Mouse (Mus musculus) hindbrain, embryonic 12.5 days (tissue): ENCODE results near the gene Fzr1. TPM values are rescaled to one million over a fixed set of nuclear protein-coding genes. Genes with fewer than 3 reads are reported as not detected.

Source experiments
- ATAC-seq: fragments of 200-750 bp; cut with Nextera tagmentation; 2 replicates; pipeline ENCODE4 v1.8.0; 2017; ENCODE audit warnings: moderate TSS enrichment; ENCODE audit not compliant: low FRiP score
- H3K27ac ChIP-seq: fragments of 300-500 bp; sonication (generic); 2 replicates; pipeline ENCODE4 v1.5.1; 2016; ENCODE audit warnings: mild to moderate bottlenecking
- H3K27me3 ChIP-seq: fragments of 300-500 bp; sonication (generic); 2 replicates; pipeline ENCODE4 v1.6.1; 2016; ENCODE audit warnings: mild to moderate bottlenecking
- H3K36me3 ChIP-seq: fragments of 300-500 bp; sonication (generic); 2 replicates; pipeline ENCODE4 v1.6.1; 2016; ENCODE audit warnings: mild to moderate bottlenecking
- H3K4me1 ChIP-seq: fragments of 300-500 bp; sonication (generic); 2 replicates; pipeline ENCODE4 v1.6.1; 2016
- H3K4me2 ChIP-seq: fragments of 300-500 bp; sonication (generic); replicated peaks from 2 replicates; pipeline ENCODE4 v1.6.1; 2016; ENCODE audit warnings: mild to moderate bottlenecking
- H3K4me3 ChIP-seq: fragments of 300-500 bp; sonication (generic); 2 replicates; pipeline ENCODE4 v1.5.1; 2016; ENCODE audit warnings: mild to moderate bottlenecking
- H3K9ac ChIP-seq: fragments of 300-500 bp; sonication (generic); 2 replicates; pipeline ENCODE4 v1.6.1; 2016; ENCODE audit warnings: mild to moderate bottlenecking, moderate library complexity
- H3K9me3 ChIP-seq: fragments of 300-500 bp; sonication (generic); replicated peaks from 2 replicates; pipeline ENCODE4 v1.6.1; 2016; ENCODE audit warnings: mild to moderate bottlenecking
- WGBS: fragments of 180-500 bp; shearing (Covaris S2); methylation state at CpG from one replicate; pipeline ENCODE4 v1.1.7; 2016; 5-methylcytosine and 5-hydroxymethylcytosine counted together
- polyA plus RNA-seq: library from polyadenylated mRNA; unstranded; fragments of >200 nt; fragmentation: Nextera tagmentation; extraction: Ambion mirVana; gene quantifications from 2 replicates; pipeline ENCODE4 v1.2.1, GENCODE M21; 2016

Gene Fzr1
- 132 and 134 TPM in 2 replicates for polyA plus RNA-seq

DNA sequence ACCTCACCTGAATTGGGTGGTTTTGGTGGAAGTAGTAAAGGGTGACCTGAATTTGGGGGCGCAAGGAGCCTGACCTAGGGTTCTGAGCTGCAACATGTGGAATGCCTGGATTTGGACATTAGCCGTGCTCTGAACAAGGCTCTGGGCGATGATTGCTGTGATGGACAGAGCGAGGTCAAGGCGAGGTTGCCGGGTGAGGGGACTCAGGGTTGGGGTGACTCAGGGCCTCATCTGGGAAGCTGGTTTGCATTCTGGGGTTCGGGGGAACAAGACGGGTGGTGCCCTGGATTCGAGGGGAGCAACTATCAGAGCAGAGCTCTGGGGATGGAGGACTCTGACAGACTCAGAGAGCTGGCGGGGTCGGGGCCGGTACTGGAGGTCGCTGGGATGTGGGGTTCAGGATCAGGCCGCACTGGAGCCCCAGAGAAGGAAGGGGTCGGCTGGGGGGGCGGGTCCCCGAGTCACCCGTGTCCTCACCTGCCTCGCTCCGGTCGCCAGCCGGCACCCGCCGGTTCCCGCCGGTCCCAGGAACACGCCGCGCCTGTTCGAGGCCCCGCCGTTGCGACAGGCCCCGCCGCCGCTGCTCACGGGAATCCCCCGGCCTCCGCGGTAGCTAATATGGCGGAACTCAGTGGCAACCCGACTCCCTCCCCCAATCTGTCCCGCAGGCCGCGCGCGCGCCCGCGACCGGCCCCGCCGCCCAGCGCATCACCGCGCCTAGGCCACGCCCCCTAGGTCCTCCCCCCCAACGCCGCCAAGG is at the start of gene Fzr1:
Fzr1 (minus strand) TSS at position 724 of the 760 bp plus-strand sequence.
- ATAC-seq = peak; percentile 78
- no peaks in the 10 kb centered on the region for H3K9me3 ChIP-seq
- H3K4me1 ChIP-seq = peaks cover 29% of the 10 kb centered on the region
- H3K36me3 ChIP-seq = peaks cover 23% of the 10 kb centered on the region
- peak within 1 kb of the TSS; percentile 88 for H3K4me3 ChIP-seq
- peak within 1 kb of the TSS; percentile 85 for H3K27ac ChIP-seq
- peak within 1 kb of the TSS; percentile 82 for H3K4me2 ChIP-seq
- WGBS = under 1% methylated on average over 58 of the region's 59 CpGs
- no peaks in the 10 kb centered on the region for H3K27me3 ChIP-seq
- H3K9ac ChIP-seq = peak within 1 kb of the TSS; percentile 96

DNA sequence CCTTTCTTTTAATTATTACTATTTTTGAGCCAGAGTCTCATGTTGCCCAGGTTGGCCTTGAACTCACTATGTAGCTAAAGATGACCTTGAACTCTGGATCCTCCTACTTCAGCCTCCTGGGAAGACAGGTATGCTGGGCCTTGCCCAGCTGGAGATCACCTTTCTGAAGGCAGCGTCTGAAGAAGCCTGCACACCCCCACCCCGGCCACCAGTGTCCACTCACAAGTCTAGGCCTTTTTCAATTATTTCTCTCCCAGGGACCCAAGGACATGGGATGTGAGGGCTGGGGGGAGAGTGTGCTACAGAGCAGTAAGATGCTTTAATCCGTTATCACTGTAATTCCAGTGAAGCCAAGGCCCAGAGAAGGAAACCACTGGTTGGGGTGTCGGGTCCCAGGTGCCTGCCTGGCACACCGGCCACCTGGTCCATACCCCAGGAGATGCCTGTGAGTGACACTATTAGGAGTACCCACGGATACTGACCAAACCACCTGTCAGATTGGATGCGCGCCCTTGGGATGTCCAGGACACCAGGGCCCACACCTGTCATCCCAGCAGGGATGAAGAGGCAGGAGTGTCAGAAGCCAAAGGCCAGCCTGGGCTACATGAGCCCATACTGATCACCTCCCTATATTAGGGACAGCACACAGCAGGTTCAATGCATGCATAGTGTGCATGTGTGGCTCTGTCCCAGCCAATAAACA is 49.6 kb upstream of the Fzr1 start:
- Histone ChIP-seq H3K27ac (no peak overlapping the region), H3K36me3 (no peaks in the 10 kb centered on the region), H3K4me3 (no peak overlapping the region), H3K9ac (no peak overlapping the region), H3K9me3 (no peaks in the 10 kb centered on the region), H3K27me3 (peaks cover 66% of the 10 kb centered on the region), H3K4me2 (no peak overlapping the region), H3K4me1 (peaks cover 56% of the 10 kb centered on the region)
- WGBS = 76% methylated on average over 8 of the region's 8 CpGs
- ATAC-seq = no peak

DNA sequence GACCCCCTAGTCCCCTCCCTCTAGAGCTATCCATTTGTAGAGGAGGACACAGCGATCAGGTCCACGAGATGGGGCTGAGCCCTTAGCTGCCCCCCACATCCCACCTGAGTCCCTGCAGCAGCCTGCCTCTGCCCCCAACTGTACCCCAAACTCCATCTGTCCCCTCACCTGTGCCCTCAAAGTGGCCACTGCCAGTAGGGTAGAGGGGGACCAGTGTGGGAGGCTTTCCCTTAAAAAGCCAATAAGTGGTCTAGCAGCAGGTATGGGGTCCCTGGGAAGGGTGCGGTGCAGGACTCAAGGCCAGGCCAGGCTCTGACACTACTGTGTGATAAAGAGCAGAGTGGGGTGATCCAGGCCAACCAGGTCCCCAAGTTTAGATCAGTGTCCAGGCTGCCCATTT is 49.0 kb upstream of the Fzr1 start:
- no peak for ATAC-seq
- Histone ChIP-seq H3K9me3 (no peaks in the 10 kb centered on the region), H3K4me3 (peak overlapping the region; percentile 38), H3K9ac (peak overlapping the region; percentile 63), H3K36me3 (no peaks in the 10 kb centered on the region), H3K27ac (no peak overlapping the region), H3K27me3 (peaks cover 70% of the 10 kb centered on the region), H3K4me1 (peaks cover 51% of the 10 kb centered on the region), H3K4me2 (peak overlapping the region; percentile 67)
- WGBS = 24% methylated on average over 3 of the region's 3 CpGs

DNA sequence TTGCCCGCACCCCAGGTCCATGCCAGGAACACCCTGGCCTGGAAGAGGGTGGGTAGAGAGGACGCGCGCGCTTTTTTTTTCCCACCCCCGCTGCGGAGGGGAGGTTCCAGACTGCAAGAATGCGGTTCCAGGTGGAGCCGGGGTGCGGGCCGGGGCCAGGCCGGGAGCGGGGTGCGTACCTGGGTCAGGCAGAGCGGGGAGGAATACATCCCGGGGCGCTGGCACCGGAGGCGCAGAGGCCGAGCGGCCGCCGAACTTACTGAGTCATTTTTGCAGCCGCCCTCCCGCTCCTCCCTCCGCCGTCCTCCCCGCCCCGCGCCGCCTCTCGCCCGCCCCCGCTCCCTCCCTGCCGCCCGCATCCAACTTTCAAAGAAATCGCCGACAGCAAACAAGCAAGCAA is 48.6 kb upstream of the Fzr1 start:
- H3K4me3 ChIP-seq = peak overlapping the region; percentile 38
- under 1% methylated on average over 21 of the region's 38 CpGs for WGBS
- H3K36me3 ChIP-seq = no peaks in the 10 kb centered on the region
- peaks cover 51% of the 10 kb centered on the region for H3K4me1 ChIP-seq
- H3K9me3 ChIP-seq = no peaks in the 10 kb centered on the region
- peak overlapping the region; percentile 63 for H3K9ac ChIP-seq
- peaks cover 74% of the 10 kb centered on the region for H3K27me3 ChIP-seq
- ATAC-seq = no peak
- peak overlapping the region; percentile 67 for H3K4me2 ChIP-seq
- H3K27ac ChIP-seq = no peak overlapping the region

DNA sequence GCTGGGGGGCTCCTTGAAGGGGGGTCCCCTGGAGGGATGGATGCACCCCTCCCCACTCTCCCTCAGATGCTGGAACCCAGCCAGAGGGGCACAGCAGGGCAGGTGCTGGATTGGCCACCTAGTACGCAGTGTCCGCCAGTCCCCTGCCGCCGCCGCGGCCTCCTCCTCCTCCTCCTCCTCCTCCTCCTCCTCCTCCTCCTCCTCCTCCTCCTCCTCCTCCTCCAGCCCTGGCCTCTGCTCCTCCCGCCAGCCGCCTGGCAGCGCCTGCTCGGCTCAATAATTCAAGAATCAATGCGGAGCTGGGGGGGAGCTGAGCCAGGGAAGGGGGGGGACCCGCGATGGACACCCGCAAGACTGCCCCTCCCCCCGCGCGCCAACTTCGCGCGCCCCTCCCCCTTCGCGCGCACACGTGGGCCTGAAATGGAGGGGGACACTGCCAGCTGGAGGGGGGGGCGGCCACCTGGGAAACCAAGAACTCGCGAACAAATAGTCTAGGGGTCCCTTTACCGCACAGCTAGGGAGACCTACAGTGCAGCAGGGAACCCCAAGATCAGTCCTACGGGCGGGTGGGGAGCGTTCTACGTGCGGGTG is 47.9 kb upstream of the Fzr1 start:
- WGBS = 3% methylated on average over 20 of the region's 33 CpGs
- peak overlapping the region; percentile 63 for H3K9ac ChIP-seq
- H3K9me3 ChIP-seq = no peaks in the 10 kb centered on the region
- H3K4me3 ChIP-seq = peak overlapping the region; percentile 38
- peaks cover 46% of the 10 kb centered on the region for H3K4me1 ChIP-seq
- no peaks in the 10 kb centered on the region for H3K36me3 ChIP-seq
- peak overlapping the region; percentile 67 for H3K4me2 ChIP-seq
- peaks cover 69% of the 10 kb centered on the region for H3K27me3 ChIP-seq
- H3K27ac ChIP-seq = no peak overlapping the region
- no peak for ATAC-seq

DNA sequence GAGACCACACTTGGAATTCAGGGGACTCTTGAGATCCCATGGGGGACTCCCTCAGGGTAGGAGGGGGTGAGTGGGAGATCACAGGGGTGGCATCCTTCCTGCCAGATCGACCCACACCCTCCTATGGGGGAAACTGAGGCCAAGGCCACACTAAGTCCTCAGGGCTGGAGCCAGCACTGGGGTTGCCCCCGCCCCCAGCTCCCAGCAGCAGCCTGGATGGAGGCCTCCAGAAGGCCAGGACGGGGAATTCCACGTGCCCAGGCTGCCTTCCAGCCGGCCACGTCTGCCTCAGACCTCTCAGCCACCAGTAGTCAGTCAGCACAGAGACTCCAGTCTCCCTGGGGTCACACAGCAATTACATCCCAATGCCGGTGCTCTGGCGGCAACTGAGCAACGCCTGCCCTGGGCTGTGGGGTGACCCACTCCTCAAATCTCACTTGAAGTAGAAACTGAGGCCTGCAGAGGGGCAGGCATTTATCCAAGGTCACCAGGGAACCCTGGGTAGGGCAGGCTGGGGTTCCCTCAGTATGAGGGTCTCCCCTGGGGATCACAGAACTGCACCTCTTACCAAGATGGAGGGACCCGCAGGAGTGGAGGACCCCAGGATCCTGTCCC is 47.0 kb upstream of the Fzr1 start:
- Histone ChIP-seq H3K36me3 (no peaks in the 10 kb centered on the region), H3K27me3 (peaks cover 68% of the 10 kb centered on the region), H3K27ac (no peak overlapping the region), H3K9me3 (no peaks in the 10 kb centered on the region), H3K4me1 (peaks cover 44% of the 10 kb centered on the region), H3K4me2 (peak overlapping the region; percentile 21; the same call in 1 of the 2 replicates), H3K4me3 (0 out of 2 replicates have a peak overlapping the region, but pooled peaks have one; percentile 5), H3K9ac (peak overlapping the region; percentile 32; the same call in 1 of the 2 replicates)
- 27% methylated on average over 10 of the region's 10 CpGs for WGBS
- no peak for ATAC-seq

DNA sequence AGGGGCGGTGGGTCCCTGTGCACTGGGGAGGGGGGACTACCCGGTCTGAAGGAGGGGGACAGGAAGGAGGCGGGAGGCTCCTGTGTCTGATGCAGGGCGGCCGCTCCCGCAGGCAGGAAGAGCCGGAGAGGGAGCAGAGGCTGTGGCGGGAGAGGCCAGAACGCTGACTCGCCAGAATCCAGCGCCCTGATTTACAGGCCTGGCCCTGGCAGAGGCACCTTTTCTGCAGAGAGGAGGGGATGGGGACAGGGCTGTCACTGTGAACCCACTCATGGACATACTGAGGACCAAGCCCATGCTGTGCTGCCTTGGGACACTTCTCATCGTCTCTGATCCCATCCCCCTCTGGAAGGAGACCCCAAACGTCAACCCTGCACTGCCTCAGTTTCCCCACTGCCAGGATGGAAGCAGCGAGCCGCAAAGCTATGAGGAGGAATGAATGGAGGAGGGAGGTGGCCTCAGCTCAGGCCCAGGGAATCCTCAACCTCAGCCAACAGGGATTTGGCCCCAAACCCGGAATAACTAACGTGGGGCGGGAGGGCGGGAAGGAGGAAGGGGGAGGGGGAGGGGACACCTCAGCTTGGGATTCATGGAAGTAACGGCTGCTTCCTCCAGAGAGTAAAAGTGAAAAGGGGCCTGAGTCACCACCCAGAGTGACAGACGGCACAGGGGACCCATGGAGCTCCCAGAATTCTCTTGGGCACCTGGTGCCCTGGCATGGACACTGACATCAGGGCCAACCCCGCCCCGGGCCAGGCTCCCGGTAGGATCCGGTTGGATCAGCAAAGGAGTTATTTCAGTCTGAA is 46.1 kb upstream of the Fzr1 start:
- no peak overlapping the region for H3K27ac ChIP-seq
- no peak overlapping the region for H3K4me3 ChIP-seq
- H3K4me1 ChIP-seq = peaks cover 39% of the 10 kb centered on the region
- peak overlapping the region; percentile 21; the same call in 1 of the 2 replicates for H3K4me2 ChIP-seq
- WGBS = 6% methylated on average over 21 of the region's 25 CpGs
- ATAC-seq = no peak
- peak overlapping the region; percentile 36; the same call in 1 of the 2 replicates for H3K9ac ChIP-seq
- no peaks in the 10 kb centered on the region for H3K9me3 ChIP-seq
- peaks cover 5% of the 10 kb centered on the region for H3K36me3 ChIP-seq
- peaks cover 68% of the 10 kb centered on the region for H3K27me3 ChIP-seq

DNA sequence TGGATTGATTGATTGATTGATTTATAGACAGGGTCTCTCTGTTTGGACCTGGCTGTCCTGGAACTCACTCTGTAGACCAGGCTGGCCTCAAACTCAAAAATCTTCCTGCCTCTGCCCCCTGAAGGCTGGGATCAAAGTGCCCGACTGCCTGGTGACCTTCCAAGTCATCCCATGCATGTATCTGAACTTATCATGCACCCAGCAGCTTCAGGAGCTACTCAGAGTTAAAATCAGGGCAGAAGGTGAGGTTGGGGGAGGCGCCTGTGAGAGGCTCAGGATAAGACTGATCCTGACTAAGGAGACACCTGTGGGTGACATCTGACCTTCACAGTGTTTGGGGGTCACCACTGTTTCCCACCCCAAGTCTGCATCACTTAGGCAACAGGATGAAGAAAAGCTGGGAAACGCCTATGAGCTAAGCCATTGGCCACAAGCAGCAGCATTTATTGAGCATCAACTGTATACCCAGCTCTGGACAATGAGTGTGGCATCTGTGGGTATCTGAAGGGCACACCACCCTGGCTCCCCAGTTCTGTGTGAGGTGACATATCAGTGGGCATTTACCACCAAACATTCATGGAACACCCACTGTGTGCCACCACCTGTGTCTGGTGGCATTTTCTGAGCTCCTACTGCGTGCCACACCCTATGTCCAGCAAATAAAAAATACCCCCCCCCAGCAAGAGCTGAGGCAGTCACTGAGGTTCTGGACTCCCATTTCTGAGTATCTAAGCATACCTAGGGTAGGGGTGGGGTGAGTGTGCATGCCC is 45.3 kb upstream of the Fzr1 start:
- peaks cover 40% of the 10 kb centered on the region for H3K4me1 ChIP-seq
- H3K4me2 ChIP-seq = peak overlapping the region; percentile 21; the same call in 1 of the 2 replicates

DNA sequence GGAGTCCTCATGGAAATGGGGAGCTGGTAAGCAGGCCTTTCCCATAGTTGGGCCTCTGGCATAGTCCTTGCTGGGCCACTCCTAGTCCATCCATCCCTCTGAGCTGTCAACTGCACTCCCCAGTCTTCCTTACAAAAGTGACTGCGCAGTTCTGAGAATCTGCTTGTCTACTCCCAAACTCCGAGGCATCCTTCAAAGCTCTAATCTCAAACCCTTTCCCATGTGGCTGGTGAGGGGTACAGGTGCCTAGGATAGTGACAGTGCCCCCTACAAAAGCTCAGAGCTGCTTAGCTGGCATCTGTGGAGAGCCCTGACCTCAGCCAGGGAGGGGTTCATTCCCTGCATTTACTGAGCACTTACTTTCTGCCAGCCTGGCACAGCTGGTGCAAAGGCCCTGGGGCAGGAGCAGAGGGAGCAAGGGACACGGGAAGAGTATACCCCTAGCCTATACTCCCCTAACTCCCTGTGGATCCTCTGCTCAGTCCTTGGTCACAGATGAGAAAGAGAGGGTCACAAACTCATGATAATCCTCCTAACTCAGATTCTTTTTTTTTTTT is 44.4 kb upstream of the Fzr1 start:
- no peak for ATAC-seq
- H3K36me3 ChIP-seq = peaks cover 5% of the 10 kb centered on the region
- H3K27ac ChIP-seq = no peak overlapping the region
- no peak overlapping the region for H3K4me2 ChIP-seq
- WGBS = 75% methylated on average over 3 of the region's 3 CpGs
- no peaks in the 10 kb centered on the region for H3K9me3 ChIP-seq
- H3K4me1 ChIP-seq = peaks cover 50% of the 10 kb centered on the region
- no peak overlapping the region for H3K4me3 ChIP-seq
- H3K9ac ChIP-seq = no peak overlapping the region
- H3K27me3 ChIP-seq = peaks cover 56% of the 10 kb centered on the region

More for the DNA sequence above, 45.3 kb upstream of the Fzr1 start:
- H3K9ac ChIP-seq = 0 out of 2 replicates have a peak overlapping the region, but pooled peaks have one; percentile 36
- peaks cover 64% of the 10 kb centered on the region for H3K27me3 ChIP-seq
- no peak overlapping the region for H3K4me3 ChIP-seq
- no peaks in the 10 kb centered on the region for H3K9me3 ChIP-seq
- H3K27ac ChIP-seq = no peak overlapping the region
- H3K36me3 ChIP-seq = peaks cover 5% of the 10 kb centered on the region
- ATAC-seq = no peak
- WGBS = 68% methylated on average over 4 of the region's 4 CpGs

DNA sequence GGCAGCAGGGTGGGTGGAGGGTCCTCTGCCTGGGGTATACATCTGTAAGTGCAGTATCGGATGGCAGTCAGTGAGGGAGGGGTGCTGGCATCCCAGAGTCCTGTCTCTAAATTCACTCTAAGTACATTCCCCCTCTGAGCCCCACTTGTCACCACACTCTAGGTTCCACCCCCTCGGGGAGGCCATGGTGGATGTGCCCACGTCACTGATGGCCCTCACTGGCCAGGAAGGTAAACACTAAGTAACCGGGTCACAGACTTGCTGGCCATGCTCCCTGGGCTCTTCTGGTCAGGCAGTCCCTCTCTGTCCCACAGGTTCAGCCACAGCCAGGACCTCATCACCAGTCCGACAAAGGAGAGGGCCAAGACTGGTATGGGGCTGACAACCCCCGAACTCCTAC is 43.9 kb upstream of the Fzr1 start:
- peaks cover 54% of the 10 kb centered on the region for H3K27me3 ChIP-seq
- H3K9me3 ChIP-seq = no peaks in the 10 kb centered on the region
- H3K4me3 ChIP-seq = no peak overlapping the region
- no peak for ATAC-seq
- peaks cover 5% of the 10 kb centered on the region for H3K36me3 ChIP-seq
- H3K27ac ChIP-seq = no peak overlapping the region
- WGBS = 68% methylated on average over 6 of the region's 6 CpGs
- no peak overlapping the region for H3K9ac ChIP-seq
- H3K4me1 ChIP-seq = peaks cover 52% of the 10 kb centered on the region
- no peak overlapping the region for H3K4me2 ChIP-seq

DNA sequence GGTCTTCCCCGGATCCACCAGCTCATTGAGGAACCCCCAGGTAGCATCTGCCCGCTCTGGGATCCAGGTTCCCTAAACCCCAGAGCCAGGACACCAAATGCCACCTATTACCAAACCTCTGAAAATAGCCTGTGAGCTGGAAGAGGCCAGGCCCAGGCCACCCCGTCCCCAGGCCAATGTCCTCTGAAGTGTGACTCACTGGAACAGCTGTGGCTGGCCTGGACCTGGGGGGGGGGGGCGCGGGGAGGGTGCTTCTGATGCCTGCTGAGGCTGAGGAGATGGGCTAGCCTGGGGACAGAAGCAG is 43.4 kb upstream of the Fzr1 start:
- Histone ChIP-seq H3K27me3 (peaks cover 49% of the 10 kb centered on the region), H3K9ac (no peak overlapping the region), H3K4me1 (peaks cover 52% of the 10 kb centered on the region), H3K36me3 (peaks cover 5% of the 10 kb centered on the region), H3K4me2 (no peak overlapping the region), H3K27ac (no peak overlapping the region), H3K9me3 (no peaks in the 10 kb centered on the region), H3K4me3 (no peak overlapping the region)
- ATAC-seq = no peak
- WGBS = 84% methylated on average over 5 of the region's 5 CpGs
